Mouse (Mus musculus) limb, embryonic 10.5 days (tissue): ENCODE measurements around the gene Baiap2l2. TPM values are rescaled to one million over a fixed set of nuclear protein-coding genes. Genes with fewer than 3 reads are reported as not detected.

ENCODE experiments used
- DNase-seq: peaks from one replicate; pipeline ENCODE4 v3.0.0-alpha.2; 2017; ENCODE audit warnings: low spot score
- H3K27ac ChIP-seq: fragments of 300-500 bp; sonication (generic); 2 replicates; pipeline ENCODE4 v1.5.1; 2016; ENCODE audit warnings: mild to moderate bottlenecking
- H3K27me3 ChIP-seq: fragments of 300-500 bp; sonication (generic); 2 replicates; pipeline ENCODE4 v1.6.1; 2016; ENCODE audit warnings: low read depth, mild to moderate bottlenecking; ENCODE audit not compliant: poor library complexity, severe bottlenecking
- H3K36me3 ChIP-seq: fragments of 300-500 bp; sonication (generic); 2 replicates; pipeline ENCODE4 v1.6.1; 2016; ENCODE audit warnings: mild to moderate bottlenecking, moderate library complexity
- H3K4me1 ChIP-seq: fragments of 300-500 bp; sonication (generic); 2 replicates; pipeline ENCODE4 v1.6.1; 2016
- H3K4me3 ChIP-seq: fragments of 300-500 bp; sonication (generic); 2 replicates; pipeline ENCODE4 v1.5.1; 2016; ENCODE audit warnings: mild to moderate bottlenecking, moderate library complexity
- H3K9me3 ChIP-seq: fragments of 300-500 bp; sonication (generic); replicated peaks from 2 replicates; pipeline ENCODE4 v1.6.1; 2016; ENCODE audit warnings: mild to moderate bottlenecking
- WGBS: fragments of 180-500 bp; shearing (Covaris S2); methylation state at CpG from one replicate; pipeline ENCODE4 v1.1.7; 2016; 5-methylcytosine and 5-hydroxymethylcytosine counted together
- polyA plus RNA-seq: library from polyadenylated mRNA; unstranded; fragments of >200 nt; fragmentation: Nextera tagmentation; extraction: Ambion mirVana; gene quantifications from 2 replicates; pipeline ENCODE4 v1.2.1, GENCODE M21; 2016

Gene Baiap2l2
- polyA plus RNA-seq, 1 experiment from 2014 or later: 3.1 TPM

GRCm38 (mm10) chr15:79289441-79289840 is 4.1 kb upstream of the Baiap2l2 start:
- H3K4me1 ChIP-seq: 0 out of 2 replicates have a peak, but pooled peaks cover 11% of the 10 kb centered on the region
- no peaks in the 10 kb centered on the region for H3K27me3 ChIP-seq
- H3K36me3 ChIP-seq: peaks cover 29% of the 10 kb centered on the region
- H3K9me3 ChIP-seq: no peaks in the 10 kb centered on the region
- H3K4me3 ChIP-seq: no peak overlapping the region
- no peak for DNase-seq
- no peak overlapping the region for H3K27ac ChIP-seq
- WGBS: 89% methylated on average over 12 of the region's 12 CpGs

GRCm38 (mm10) chr15:79288387-79288786 is 3.0 kb upstream of the Baiap2l2 start:
- no peak for DNase-seq
- H3K4me1 ChIP-seq: 0 out of 2 replicates have a peak, but pooled peaks cover 11% of the 10 kb centered on the region
- H3K27me3 ChIP-seq: no peaks in the 10 kb centered on the region
- H3K27ac ChIP-seq: no peak overlapping the region
- whole genome bisulfite sequencing: 87% methylated on average over 3 of the region's 3 CpGs
- no peak overlapping the region for H3K4me3 ChIP-seq
- H3K9me3 ChIP-seq: no peaks in the 10 kb centered on the region
- peaks cover 29% of the 10 kb centered on the region for H3K36me3 ChIP-seq

- Histone ChIP-seq H3K4me3 (no peak overlapping the region), H3K27me3 (no peaks in the 10 kb centered on the region), H3K9me3 (no peaks in the 10 kb centered on the region), H3K27ac (no peak overlapping the region), H3K36me3 (peaks cover 29% of the 10 kb centered on the region), H3K4me1 (0 out of 2 replicates have a peak, but pooled peaks cover 11% of the 10 kb centered on the region)
- WGBS: 95% methylated on average over 7 of the region's 7 CpGs
- no peak for DNase-seq
Observed at GRCm38 (mm10) chr15:79287091-79287490, 1.8 kb upstream of the Baiap2l2 start.

GRCm38 (mm10) chr15:79286141-79286540 is 804 bp upstream of the Baiap2l2 start:
- no peak overlapping the region for H3K4me3 ChIP-seq
- H3K27me3 ChIP-seq: no peaks in the 10 kb centered on the region
- WGBS: 90% methylated on average over 7 of the region's 7 CpGs
- H3K27ac ChIP-seq: no peak overlapping the region
- H3K4me1 ChIP-seq: peaks cover 15% of the 10 kb centered on the region
- H3K9me3 ChIP-seq: no peaks in the 10 kb centered on the region
- no peak for DNase-seq
- H3K36me3 ChIP-seq: peaks cover 29% of the 10 kb centered on the region

GRCm38 (mm10) chr15:79283371-79283770 is 2.0 kb downstream of the Baiap2l2 start:
- 83% methylated on average over 4 of the region's 4 CpGs for WGBS
- Histone ChIP-seq H3K9me3 (no peaks in the 10 kb centered on the region), H3K4me3 (no peak overlapping the region), H3K36me3 (peaks cover 22% of the 10 kb centered on the region), H3K27ac (no peak overlapping the region), H3K27me3 (no peaks in the 10 kb centered on the region), H3K4me1 (peaks cover 19% of the 10 kb centered on the region)
- no peak for DNase-seq

- no peak overlapping the region for H3K27ac ChIP-seq
- WGBS: 84% methylated on average over 5 of the region's 5 CpGs
- no peak for DNase-seq
Observed at GRCm38 (mm10) chr15:79282434-79282833, 2.9 kb downstream of the Baiap2l2 start.

GRCm38 (mm10) chr15:79281389-79281788 is 3.9 kb downstream of the Baiap2l2 start:
- Histone ChIP-seq H3K36me3 (peaks cover 4% of the 10 kb centered on the region), H3K4me3 (no peak overlapping the region), H3K4me1 (peaks cover 19% of the 10 kb centered on the region), H3K9me3 (no peaks in the 10 kb centered on the region), H3K27ac (no peak overlapping the region), H3K27me3 (no peaks in the 10 kb centered on the region)
- 80% methylated on average over 1 of the region's 1 CpGs for WGBS
- no peak for DNase-seq

More at GRCm38 (mm10) chr15:79282434-79282833, 2.9 kb downstream of the Baiap2l2 start:
- H3K4me1 ChIP-seq: peaks cover 19% of the 10 kb centered on the region
- H3K4me3 ChIP-seq: no peak overlapping the region
- H3K27me3 ChIP-seq: no peaks in the 10 kb centered on the region
- no peaks in the 10 kb centered on the region for H3K9me3 ChIP-seq
- peaks cover 15% of the 10 kb centered on the region for H3K36me3 ChIP-seq

- peaks cover 18% of the 10 kb centered on the region for H3K4me1 ChIP-seq
- H3K36me3 ChIP-seq: no peaks in the 10 kb centered on the region
- H3K9me3 ChIP-seq: no peaks in the 10 kb centered on the region
- WGBS: 72% methylated on average over 5 of the region's 5 CpGs
- H3K27me3 ChIP-seq: no peaks in the 10 kb centered on the region
- H3K27ac ChIP-seq: 0 out of 2 replicates have a peak overlapping the region, but pooled peaks have one; percentile 4
- DNase-seq: no peak
- no peak overlapping the region for H3K4me3 ChIP-seq
Observed at GRCm38 (mm10) chr15:79280850-79281249, 4.5 kb downstream of the Baiap2l2 start.

- H3K27ac ChIP-seq: no peak overlapping the region
- H3K4me1 ChIP-seq: peaks cover 11% of the 10 kb centered on the region
- no peaks in the 10 kb centered on the region for H3K36me3 ChIP-seq
- WGBS: 24% methylated on average over 6 of the region's 6 CpGs
- no peak for DNase-seq
- H3K27me3 ChIP-seq: no peaks in the 10 kb centered on the region
- H3K4me3 ChIP-seq: no peak overlapping the region
- H3K9me3 ChIP-seq: no peaks in the 10 kb centered on the region
Observed at GRCm38 (mm10) chr15:79280209-79280608, 5.1 kb downstream of the Baiap2l2 start.

- H3K4me3 ChIP-seq: no peak overlapping the region
- WGBS: 70% methylated on average over 10 of the region's 10 CpGs
- peaks cover 11% of the 10 kb centered on the region; the same call in 1 of the 2 replicates for H3K27me3 ChIP-seq
- peaks cover 16% of the 10 kb centered on the region for H3K4me1 ChIP-seq
- no peak for DNase-seq
- H3K27ac ChIP-seq: no peak overlapping the region
- no peaks in the 10 kb centered on the region for H3K9me3 ChIP-seq
- no peaks in the 10 kb centered on the region for H3K36me3 ChIP-seq
Observed at GRCm38 (mm10) chr15:79277728-79278127, 7.6 kb downstream of the Baiap2l2 start.

GRCm38 (mm10) chr15:79273020-79273419 is 12.3 kb downstream of the Baiap2l2 start:
- Histone ChIP-seq H3K27me3 (peaks cover 38% of the 10 kb centered on the region), H3K9me3 (no peaks in the 10 kb centered on the region), H3K36me3 (no peaks in the 10 kb centered on the region), H3K4me3 (no peak overlapping the region), H3K27ac (no peak overlapping the region), H3K4me1 (peaks cover 18% of the 10 kb centered on the region)
- WGBS: 65% methylated on average over 10 of the region's 10 CpGs
- no peak for DNase-seq

GRCm38 (mm10) chr15:79271124-79271746 is 14.1 kb downstream of the Baiap2l2 start:
- Histone ChIP-seq H3K27ac (no peak overlapping the region), H3K4me3 (peak overlapping the region; percentile 49), H3K36me3 (no peaks in the 10 kb centered on the region), H3K27me3 (peaks cover 44% of the 10 kb centered on the region), H3K4me1 (peaks cover 18% of the 10 kb centered on the region), H3K9me3 (no peaks in the 10 kb centered on the region)
- DNase-seq: peak; percentile 71
- 15% methylated on average over 17 of the region's 17 CpGs for WGBS

- Histone ChIP-seq H3K4me3 (peak overlapping the region; percentile 49), H3K36me3 (no peaks in the 10 kb centered on the region), H3K4me1 (peaks cover 18% of the 10 kb centered on the region), H3K9me3 (no peaks in the 10 kb centered on the region), H3K27ac (no peak overlapping the region; the same call in 1 of the 2 replicates), H3K27me3 (peaks cover 44% of the 10 kb centered on the region)
- peak; percentile 77 for DNase-seq
- 3% methylated on average over 33 of the region's 33 CpGs for WGBS
Observed at GRCm38 (mm10) chr15:79270317-79271123, 14.8 kb downstream of the Baiap2l2 start.
